Mouse (Mus musculus) cerebellum, postnatal 10 days (tissue): Measurements from ENCODE around the gene Cib1.

ENCODE experiments used
- DNase-seq, 2 experiments: peaks; one replicate each; pipeline ENCODE4 v3.0.0; 2021; ENCODE audit warnings: mixed read lengths in 2 of 2

Cib1 gene

DNA sequence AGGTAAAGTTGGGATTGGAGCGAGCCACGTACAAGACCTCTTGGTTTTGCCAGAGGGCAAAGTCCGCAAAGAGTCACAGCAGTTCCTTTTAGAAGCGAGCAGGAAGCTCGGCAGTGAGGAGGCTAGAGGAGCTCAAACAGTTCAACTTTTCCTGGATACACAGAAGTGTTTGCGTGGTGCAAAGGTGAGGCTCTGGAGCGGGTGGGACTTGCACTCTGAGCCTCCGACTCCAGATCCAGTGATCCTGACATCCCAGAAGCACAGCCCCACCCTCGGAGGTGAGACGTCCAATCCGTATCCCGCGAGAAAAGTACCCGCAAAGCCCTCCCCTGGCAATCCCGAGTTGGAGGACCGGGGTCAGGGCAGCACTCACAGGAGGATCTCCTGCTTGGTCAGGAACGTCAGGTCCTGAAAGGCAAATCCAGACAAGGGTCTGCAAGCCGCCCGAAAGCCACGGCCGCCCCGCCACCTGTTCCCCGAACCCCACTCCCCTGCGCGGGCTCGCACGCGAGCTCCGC, 583 bp downstream of the Cib1 start:
- no peak for DNase-seq

DNA sequence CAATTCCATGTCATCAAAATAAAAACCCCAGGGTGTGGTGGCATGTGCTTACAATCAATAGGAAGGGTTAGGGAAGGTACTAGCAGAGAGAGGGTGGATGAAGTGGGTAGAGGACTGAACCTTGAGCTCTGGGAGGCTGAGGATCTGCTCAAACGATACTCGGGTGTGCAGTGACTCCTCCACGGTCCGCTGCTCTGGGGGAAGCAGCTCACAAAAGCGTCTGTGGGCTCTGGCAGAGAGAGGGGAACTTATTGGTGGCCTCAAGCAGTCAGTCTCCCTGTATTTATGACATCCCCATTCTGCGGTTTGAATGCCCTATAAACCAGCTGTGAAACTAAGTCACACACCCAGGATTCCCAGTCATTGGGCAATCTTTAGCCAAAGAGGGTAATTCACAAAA, 2.4 kb downstream of the Cib1 start:
- DNase-seq, result no peak

DNA sequence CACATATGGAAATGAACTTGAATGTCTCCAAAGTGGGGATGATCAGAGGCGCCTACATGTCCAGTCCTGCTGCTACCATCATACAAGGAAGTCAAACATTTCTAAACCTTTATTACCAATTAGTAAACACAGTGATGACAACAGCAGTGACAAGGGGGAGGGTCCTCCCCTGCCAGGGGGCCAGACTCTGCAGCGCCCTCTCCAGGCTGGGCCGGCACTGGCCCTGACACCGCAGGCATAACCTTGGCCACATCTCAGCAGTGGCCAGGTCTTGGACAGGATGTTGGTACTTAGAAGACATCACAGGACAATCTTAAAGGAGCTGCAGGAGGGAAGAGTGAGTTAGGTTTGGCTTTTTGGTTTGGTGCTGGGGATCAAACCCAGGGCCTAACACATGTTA, 5.5 kb downstream of the Cib1 start:
- DNase-seq, result no peak

DNA sequence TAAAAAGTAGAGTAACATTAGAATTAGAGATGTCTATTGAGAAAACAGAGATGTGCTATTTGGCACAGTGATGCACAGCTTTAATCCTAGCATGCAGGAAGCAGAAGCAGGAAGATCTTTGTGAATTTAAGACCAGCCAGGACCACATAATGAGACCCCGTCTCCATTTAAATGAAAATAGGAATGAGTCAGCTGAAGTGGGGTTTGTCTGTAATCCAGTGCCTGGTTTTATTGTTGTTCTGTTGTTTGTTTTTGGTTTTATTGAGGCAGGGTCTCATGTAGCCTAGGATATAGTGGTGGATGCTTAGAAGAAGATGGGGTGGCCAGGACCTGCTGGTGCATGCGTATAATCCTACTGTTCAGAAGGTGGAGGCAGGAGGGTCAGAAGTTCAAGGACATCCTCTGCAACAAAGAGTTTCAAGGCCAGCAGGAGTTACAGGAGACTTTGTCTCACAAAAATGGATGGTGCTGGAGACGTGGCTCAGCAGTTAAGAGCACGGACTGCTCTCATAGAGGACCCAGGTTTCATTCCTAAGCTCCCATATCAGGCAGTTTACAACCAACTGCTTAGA, 11.3 kb downstream of the Cib1 start:
- no peak for DNase-seq

DNA sequence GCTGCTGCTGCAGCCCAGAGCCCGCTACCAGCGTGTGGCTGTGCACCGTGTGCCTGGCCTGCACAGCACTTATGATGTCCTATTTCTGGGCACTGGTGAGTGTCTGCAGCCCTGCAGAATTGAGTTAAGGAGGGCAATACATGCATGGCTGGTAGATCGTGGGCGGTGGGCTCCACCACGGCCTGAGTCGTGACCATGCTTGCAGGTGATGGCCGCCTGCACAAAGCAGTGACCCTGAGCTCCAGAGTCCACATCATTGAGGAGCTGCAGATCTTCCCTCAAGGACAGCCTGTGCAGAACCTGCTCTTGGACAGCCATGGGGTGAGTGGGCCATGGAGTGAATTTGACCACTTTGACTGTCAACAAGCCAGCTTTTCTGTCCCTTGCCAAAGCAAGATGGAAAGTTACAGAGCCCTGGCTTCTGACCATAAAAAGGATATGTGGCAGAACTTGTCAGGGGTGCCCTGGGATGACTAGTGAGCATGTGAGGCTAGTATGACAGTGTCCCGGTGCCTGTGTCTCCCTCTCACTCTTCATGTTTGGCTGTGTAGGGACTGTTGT, 12.3 kb downstream of the Cib1 start:
- no peak for DNase-seq

DNA sequence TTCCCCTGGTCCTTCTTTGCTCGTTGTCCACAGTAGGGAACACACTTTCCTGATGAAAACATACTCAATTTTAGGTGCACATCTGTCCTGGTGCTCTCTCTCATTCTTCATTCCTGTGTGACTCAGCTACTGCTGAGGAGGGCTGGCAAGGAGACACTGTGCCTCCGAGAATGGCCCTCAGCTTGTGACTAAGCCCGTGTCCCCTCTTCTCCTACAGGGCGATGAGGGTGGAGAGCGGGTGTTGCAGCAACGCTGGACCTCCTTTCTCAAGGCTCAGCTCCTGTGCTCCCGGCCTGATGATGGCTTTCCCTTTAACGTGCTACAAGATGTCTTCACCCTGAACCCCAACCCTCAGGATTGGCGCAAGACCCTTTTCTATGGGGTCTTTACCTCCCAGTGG, 13.9 kb downstream of the Cib1 start:
- no peak for DNase-seq

DNA sequence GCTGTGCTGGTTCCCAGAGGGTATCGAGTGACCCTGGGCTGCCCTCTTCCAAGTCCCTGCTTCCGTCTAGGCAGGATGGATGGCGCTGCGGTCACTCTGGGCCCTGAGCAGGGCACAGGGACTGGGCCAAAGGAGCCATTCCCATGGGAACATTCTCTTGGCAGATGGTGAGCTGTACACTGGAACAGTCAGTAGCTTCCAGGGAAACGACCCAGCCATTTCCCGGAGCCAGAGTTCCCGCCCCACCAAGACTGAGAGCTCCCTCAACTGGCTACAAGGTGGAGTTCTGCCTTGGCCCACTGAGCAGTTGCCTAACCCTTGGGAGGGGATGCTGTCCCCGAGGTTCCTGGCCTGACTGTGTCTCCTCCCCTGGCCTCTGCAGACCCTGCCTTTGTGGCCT, 16.0 kb downstream of the Cib1 start:
- DNase-seq, result peak; percentile 81 to 87

DNA sequence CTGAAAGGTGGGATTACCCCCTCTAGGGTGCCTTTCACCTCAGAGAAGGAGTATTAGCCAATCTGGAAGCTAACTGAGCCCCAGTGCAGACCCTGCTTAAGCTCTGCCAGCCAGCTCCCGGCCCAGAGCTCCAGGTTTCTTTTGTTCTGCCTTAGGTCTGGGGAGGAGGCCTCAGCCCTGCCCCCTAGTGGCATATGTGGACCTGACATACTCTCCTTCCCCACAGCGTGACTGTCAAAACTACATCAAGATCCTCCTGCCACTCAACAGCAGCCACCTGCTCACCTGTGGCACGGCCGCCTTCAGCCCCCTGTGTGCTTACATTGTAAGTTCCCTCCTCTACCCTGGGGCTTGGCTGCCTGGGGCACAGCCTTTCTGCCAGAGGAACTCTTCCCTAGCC, 17.2 kb downstream of the Cib1 start:
- DNase-seq, result peak; percentile 92 to 94

DNA sequence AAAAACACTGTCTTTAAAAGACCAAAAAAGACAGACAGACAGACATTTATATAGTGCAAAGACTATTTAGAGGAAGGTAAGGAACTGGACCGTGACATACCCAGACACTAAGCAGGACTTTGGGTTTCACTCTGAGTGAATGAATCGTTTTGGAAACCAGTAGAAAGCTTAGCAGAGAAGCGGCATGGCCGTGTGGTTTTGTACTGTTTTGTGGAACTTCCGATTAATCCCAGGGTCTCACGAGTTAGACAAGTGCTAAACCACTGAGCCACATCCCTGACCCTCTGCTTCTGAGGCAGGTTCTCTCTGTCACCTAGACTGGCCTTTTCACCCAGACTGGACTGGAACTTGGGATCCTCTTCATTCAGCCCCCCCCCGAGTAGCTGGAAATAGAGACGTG, 18.2 kb downstream of the Cib1 start:
- no peak for DNase-seq

DNA sequence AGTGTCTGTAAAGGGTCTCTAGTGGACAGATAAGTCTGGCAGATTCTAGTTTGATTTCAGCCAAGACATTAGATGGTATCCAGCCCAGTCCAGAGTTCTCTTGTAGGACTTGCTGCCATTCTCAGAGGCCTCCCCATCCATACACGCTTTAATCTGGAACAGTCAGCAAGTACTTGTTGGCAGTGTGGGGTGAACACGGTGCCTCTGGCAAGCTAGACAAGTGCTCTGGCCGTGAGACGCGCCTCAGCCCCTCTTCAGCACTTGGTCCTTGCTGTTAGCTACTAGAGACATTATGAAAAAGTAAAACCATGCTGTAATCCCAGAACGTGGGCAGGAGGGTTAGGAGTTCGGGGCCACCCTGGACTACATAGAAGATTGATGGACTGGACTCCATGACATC, 19.0 kb downstream of the Cib1 start:
- no peak for DNase-seq

DNA sequence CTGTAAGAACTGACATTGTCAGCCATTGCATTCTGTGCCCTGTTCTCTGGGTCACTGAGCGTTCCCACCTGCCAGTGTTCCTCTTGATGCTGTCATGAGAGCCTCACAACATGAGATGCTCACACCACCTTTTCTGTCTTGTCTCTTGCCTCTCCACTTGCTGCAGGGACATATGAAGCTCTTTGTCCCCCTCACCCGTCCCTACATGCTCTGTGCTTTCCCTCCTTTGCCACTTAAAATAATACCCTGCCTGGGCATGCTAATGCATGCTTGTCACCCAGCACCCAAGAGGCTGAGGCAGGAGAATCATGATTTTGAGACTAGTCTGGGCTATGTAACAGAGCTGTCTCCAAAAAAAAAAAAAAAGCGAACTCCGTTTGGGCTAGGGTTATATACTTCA, 21.6 kb downstream of the Cib1 start:
- DNase-seq, result no peak

DNA sequence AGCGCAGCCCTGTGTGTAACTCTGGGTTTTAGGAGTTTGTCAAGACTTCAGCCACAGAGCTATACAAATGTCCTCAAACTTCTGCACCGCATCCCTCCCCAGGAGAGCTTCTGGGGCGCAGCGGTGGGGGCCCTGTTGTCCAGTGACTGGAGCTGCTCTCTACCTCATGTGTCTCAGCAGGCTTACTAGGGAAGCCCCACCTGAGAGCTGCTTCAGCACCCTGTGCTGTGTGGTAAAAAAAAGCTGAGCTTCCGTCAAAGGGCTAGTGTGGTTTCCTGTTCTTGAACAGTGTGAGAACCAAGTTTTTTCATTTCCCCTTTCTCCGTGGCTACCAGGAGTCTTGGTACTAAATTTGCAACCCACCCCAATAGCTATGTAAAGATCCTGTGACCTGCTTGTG, 22.9 kb downstream of the Cib1 start:
- DNase-seq, result no peak

DNA sequence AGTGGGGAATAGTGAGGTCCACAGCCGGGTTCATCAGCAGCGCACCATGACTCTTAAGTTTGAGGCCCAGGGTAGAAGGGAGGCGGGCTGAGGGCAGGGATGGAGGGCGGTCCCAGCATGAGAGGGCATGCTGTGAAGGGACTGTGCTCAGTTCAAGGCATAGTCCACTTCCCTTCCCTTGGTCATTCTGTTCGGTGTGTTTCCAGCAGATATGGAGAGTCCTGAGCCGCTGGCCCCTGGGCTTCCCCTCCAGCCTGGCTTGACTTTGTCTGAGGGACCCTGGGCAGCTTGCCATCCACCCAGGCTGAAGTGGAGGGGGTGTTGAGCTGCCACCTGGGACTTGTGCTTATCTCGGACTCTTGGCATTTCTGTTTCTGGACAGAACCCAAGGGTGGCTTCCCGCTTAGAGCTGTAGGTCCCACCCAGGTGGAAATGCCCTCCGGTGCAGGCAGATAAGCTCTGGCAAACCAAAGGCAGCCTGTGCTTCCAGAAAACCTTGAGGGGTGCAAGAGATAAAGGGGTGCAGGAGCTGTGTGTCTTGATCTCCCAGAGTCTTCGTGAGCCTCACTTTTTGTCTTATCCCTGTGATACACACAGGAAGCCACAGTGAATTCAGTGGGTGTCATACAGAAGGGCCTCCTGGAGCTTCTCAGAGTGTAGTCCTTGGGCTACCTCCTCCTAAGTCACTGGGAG, 23.7 kb downstream of the Cib1 start:
- peak in 1 of 2 experiments; percentile 53 for DNase-seq

DNA sequence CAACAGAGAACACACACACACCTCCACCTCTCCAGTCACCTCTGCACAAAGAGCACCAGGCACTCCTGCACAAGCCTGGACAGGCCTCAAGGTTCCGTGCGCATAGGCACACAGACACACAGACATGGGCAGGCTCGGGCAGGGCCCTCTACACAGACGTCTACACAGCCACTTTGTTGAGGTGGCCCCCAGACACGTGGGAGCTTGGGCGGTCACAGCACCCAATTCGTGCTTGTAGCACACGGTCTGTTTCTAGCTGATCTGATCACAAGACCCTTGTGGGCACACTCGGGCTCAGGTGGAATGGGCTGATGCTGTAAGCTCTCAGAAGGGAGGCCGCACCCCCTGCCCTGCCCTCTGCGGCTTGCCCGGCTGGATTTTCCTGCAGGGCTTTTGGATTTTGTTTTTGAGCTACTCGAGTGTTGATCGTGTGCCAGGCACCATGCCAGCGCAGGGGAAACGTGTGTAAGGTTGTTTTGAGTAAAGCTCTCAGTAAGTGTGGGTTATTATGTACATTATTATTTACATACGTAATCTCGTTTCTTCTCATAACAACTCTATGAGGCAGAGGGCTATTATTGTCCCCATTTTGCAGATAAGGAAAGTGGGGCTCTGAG, 24.5 kb downstream of the Cib1 start:
- no peak for DNase-seq

DNA sequence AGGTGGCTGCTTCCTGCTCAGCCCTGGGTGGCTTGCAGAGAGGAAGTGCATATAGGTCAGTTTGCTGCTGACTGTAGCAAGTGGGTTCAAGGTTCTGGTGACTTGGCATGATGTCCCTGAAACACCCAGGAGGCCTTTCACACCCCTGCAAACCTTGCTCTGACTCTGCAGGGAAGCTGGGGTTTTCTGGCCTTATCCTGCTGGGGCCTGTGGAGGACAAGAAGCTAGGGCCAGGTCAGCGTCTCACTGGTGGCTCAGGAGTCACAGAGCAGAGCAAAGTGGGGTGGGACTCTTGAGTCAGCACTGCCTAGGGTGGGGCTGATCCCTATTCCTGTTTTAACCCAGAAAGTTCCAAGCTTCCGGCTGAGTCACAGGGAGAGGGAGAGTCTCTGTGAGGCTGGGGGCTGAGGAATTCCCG, 25.3 kb downstream of the Cib1 start:
- no peak for DNase-seq

DNA sequence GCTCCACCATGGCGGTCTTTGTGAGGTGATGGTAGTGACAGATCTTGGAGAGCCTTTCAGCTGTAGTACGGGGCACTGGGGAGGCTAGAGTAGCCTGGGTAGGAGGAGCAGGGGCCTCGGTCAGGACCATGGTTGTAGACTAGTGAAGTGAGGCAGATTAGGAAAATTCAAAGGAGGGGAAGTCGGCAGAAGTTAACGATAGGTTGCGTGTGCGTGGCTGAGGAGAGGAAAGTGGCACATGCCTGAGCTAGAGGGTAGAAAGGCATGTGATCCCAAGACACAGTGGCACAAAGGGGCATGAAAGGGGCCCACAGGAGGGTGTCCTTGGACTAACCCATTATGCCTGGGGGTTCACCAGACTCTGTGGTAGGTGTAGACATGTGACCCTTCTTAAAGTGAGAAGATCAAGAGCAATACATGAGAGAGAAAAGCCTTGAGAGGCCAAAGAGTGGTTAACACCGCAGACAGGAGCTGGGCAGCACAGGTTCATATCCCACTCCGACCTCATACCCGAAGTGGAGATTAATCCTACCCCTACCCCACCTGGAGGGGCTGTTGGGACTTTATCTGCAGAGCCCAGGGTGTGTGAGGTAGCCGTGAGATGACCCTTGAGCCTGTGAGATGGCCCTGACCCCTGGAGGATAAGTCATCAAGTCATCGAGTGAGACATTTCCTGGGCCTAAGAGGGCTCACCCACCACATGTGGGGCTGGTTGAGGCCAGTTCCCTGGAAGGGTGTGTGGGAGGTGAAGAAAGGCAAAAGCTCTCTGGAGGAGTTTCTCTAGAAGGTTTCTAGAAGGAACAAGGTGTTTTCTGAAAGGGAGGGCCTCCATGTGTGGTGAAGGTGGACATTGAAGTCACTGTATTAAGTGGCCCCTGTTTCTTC, 26.7 kb downstream of the Cib1 start:
- DNase-seq, result no peak

DNA sequence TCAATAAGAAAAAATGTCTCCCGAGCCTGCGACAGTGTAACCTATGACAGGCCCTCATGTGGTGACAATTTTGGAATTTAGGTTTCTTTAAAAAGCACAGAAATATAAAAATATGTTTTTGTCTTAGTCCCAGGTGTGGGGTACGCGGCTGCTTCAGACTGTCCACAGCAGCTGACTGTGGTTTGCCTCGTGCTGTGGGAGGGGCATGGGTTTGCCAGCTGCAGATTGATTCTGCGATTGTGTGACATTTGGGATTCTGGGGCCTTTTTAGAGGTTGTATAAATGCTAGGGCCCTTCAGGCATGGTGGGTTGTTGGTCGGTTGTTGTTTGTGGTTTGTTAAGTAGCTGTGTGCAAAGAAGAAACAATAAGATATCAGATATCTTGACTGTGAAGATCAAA, 27.7 kb downstream of the Cib1 start:
- DNase-seq, result no peak

DNA sequence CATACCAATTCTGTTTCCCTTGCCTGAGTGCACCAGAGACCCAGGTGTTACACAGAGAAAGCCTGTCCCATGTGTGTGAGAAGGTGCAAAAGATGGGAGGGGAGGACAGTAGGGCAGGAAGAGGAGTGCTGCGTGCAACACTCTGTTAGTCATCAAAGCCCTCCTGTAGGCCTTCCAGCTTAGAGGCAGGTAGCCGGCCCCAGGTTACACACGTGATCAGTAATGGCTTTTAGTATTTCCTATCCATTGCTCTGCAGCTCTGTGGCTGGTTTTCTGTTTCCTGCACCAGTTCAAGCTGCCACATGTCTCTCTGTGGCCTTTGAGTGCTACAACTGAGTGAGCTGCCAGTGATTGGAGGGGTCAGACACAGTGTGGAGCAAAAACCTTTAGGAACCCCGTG, 28.3 kb downstream of the Cib1 start:
- no peak for DNase-seq

DNA sequence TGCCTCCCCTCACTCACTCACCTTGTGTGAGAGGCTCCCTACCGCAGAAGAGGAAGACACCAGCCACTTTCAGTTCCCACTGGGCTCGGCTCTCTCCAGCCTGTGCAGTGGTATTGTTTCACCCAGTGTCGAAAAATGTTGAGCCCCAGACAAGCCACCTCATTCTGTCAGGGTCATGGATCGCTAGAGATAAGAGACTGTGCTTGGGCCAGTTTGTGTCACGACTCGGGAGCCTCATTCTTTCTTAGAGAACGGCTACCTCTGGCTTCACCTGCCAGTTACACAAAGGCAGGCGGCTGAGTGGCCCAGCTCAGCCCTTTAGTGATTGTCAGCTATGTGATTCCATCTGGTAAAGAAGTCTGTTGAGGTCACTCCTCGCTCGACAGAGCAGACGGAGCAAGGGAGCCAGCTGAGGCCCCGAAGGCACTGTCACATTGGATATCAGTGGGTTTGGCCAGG, 28.9 kb downstream of the Cib1 start:
- peak; percentile 56 to 61 for DNase-seq

DNA sequence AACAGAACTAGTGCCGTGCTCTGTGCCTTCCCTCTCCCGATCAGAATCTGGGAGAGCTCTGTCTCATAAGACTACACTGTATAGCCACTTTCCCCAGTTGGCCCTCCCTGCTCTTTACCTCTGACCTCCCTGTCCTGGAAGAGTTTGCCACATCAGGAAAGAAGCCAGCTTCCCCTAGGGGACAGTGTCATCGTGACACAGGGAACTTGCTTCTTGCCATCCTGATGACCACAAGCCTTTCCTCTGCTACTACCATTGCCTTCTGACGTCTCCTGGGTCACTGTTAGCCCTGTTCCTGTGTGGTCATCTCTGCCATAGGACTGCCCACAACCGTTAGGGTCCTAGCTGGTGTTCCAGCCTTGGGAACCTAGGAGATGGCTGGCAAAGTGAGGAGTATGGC, 29.7 kb downstream of the Cib1 start:
- DNase-seq, result no peak

DNA sequence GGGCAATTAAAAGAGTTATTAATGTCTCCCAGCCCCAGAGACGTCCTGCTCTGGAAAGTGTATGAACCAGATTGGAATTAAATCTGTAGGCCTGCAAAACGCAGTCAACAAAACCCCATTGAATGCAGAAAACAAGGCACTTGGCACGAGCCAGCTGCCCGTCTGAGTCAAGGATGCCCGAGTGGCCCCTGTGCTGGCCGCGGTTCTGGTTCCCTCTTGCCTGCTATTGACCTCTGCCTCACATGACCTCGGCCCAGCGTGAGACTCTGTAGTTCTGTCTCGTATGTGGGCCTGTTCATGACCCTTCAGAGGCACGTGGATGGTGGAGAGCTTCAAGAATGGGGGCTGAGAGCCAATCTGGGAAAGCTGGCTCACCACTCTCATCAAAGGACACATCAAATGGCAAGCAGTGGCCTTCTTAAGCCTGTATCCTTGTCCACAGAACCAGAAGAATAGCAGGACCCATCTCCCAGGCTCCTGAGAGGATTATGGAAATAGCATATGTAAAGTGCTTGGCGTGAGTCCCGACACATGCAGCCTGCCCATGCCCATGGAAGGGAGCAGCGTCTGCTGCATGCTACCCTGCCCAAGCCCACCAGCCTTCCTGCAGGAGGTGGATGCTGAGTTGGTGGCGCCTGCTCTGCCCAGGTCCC, 30.6 kb downstream of the Cib1 start:
- DNase-seq, result peak; percentile 68 to 76

DNA sequence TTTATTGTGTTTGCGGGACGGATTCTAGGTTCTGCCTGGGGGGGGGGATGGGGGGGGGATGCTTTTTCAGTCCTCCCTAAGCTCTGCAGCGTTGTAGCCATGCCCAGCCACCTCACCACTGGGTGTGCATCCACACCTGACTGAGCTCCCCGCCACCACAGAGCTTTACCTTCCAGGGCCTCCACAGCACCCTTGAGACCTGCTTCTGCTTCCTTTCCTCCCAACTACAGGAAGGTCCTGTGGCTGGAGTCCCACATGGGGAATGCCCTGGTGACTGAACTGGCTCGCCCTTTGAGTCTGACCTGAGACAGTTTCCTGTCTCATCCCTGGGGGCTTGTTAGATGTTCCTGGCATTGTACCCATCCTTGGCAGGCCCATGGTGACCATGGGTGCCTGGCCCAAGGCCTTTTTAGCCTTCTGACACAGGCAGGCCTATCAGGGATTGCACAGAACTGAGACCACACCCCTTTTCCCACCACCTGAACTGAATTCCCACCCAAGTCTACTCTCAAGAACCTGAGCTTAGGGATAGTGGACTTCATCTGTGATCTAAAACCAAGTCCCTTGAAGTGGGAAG, 31.6 kb downstream of the Cib1 start:
- no peak for DNase-seq
